Mouse (Mus musculus): ENCODE results near the gene Phf6.

GRCm38 (mm10) chrX:52972129-52972528, 60.1 kb downstream of the Phf6 start:
- no peak for TF ChIP-seq CTCF (IDR thresholded peaks at IDR 0.05; ENCODE audit: low read depth)
- TF ChIP-seq EP300 (optimal IDR thresholded peaks at IDR 0.05), result no peak

Measured in stomach, postnatal 0 days (tissue).